Mouse (Mus musculus) c-Kit-positive CD71-negative TER-119-negative erythroid progenitor cells, embryonic 14.5 days (primary cell): ENCODE results near the gene Gucy2g.

Experiments
- DNase-seq: peaks from one replicate; pipeline ENCODE4 v3.0.0-alpha.2; 2013; ENCODE audit warnings: low read depth

The Gucy2g gene

GRCm38 (mm10) chr19:55247563-55247962, 6.5 kb upstream of the Gucy2g start:
- DNase-seq, result no peak

GRCm38 (mm10) chr19:55244791-55245231, 3.8 kb upstream of the Gucy2g start:
- no peak for DNase-seq

- no peak for DNase-seq
Observed at GRCm38 (mm10) chr19:55239766-55240426, 1.1 kb downstream of the Gucy2g start.

GRCm38 (mm10) chr19:55236564-55236963, 4.5 kb downstream of the Gucy2g start:
- DNase-seq, result no peak

- DNase-seq, result no peak
Observed at GRCm38 (mm10) chr19:55236026-55236425, 5.0 kb downstream of the Gucy2g start.

- no peak for DNase-seq
Observed at GRCm38 (mm10) chr19:55232136-55232535, 8.9 kb downstream of the Gucy2g start.

- no peak for DNase-seq
Observed at GRCm38 (mm10) chr19:55231081-55231480, 10.0 kb downstream of the Gucy2g start.

GRCm38 (mm10) chr19:55227135-55227534, 13.9 kb downstream of the Gucy2g start:
- DNase-seq, result no peak

GRCm38 (mm10) chr19:55226621-55227020, 14.4 kb downstream of the Gucy2g start:
- no peak for DNase-seq

GRCm38 (mm10) chr19:55222268-55222667, 18.8 kb downstream of the Gucy2g start:
- DNase-seq, result no peak

GRCm38 (mm10) chr19:55221208-55221607, 19.8 kb downstream of the Gucy2g start:
- no peak for DNase-seq

- DNase-seq, result no peak
Observed at GRCm38 (mm10) chr19:55219359-55219758, 21.7 kb downstream of the Gucy2g start.

GRCm38 (mm10) chr19:55218741-55219221, 22.3 kb downstream of the Gucy2g start:
- DNase-seq, result no peak

GRCm38 (mm10) chr19:55218192-55218739, 22.8 kb downstream of the Gucy2g start:
- peak; percentile 87 for DNase-seq

GRCm38 (mm10) chr19:55217365-55217764, 23.7 kb downstream of the Gucy2g start:
- DNase-seq, result no peak

- DNase-seq, result no peak
Observed at GRCm38 (mm10) chr19:55216876-55217275, 24.2 kb downstream of the Gucy2g start.

GRCm38 (mm10) chr19:55213617-55214340, 27.3 kb downstream of the Gucy2g start:
- DNase-seq, result no peak

GRCm38 (mm10) chr19:55211698-55212097, 29.3 kb downstream of the Gucy2g start:
- no peak for DNase-seq

- DNase-seq, result no peak
Observed at GRCm38 (mm10) chr19:55209084-55209483, 32.0 kb downstream of the Gucy2g start.

GRCm38 (mm10) chr19:55208654-55209053, 32.4 kb downstream of the Gucy2g start:
- no peak for DNase-seq

- DNase-seq, result no peak
Observed at GRCm38 (mm10) chr19:55207746-55208538, 33.1 kb downstream of the Gucy2g start.

- DNase-seq, result no peak
Observed at GRCm38 (mm10) chr19:55207205-55207604, 33.8 kb downstream of the Gucy2g start.
